10 mouse cellular contexts compared by ENCODE assay signal in genomic region chr14:34372646-34373045, GRCm38 (mm10). TPM values are rescaled to one million over a fixed set of nuclear protein-coding genes. Genes with fewer than 3 reads are reported as not detected.
A peak's percentile ranks its signal among the peaks of the same experiment; 100 is the strongest.
DNase-seq lines count a peak whose midpoint lies in the region; ATAC-seq and TF ChIP-seq lines count a peak whose summit lies in the region.
"Had no signal": no experiment of that assay in that cellular context is flagged by ENCODE, and none has a peak within 500 bp of the region (broad histone marks: within the 10 kb centered on the region; RNA-seq: fewer than 3 reads in every experiment).

No protein-coding gene starts in this region.

- H3K36me3 ChIP-seq in heart, embryonic 10.5 days = no peaks in the 10 kb centered on the region
- no peaks in the 10 kb centered on the region for H3K36me3 ChIP-seq in hindbrain, embryonic 13.5 days
- H3K36me3 ChIP-seq: G1E had no signal

- H3K4me1 ChIP-seq in heart, embryonic 10.5 days = peaks cover 39% of the 10 kb centered on the region
- H3K4me1 ChIP-seq in embryonic fibroblast, embryonic 13.5 days (ENCODE audit: control insufficient read depth, insufficient read depth, low read length) = no peaks in the 10 kb centered on the region
- H3K4me1 ChIP-seq in hindbrain, embryonic 13.5 days (replicated peaks) = peaks cover 14% of the 10 kb centered on the region

- peak; percentile 43; the same call in 1 of the 2 replicates for TF ChIP-seq CTCF in embryonic fibroblast, embryonic 13.5 days (IDR thresholded peaks at IDR 0.05; ENCODE audit: borderline replicate concordance, insufficient read depth, low read length)

- no peak for ATAC-seq in hindbrain, embryonic 13.5 days (ENCODE audit: low FRiP score)

- WGBS in heart, embryonic 10.5 days = 74% methylated on average over 6 of the region's 6 CpGs
- 87% methylated on average over 6 of the region's 6 CpGs for whole genome bisulfite sequencing in hindbrain, embryonic 13.5 days

- H3K27me3 ChIP-seq in heart, embryonic 10.5 days (ENCODE audit: insufficient read depth, poor library complexity, severe bottlenecking) = peaks cover 10% of the 10 kb centered on the region; the same call in 1 of the 2 replicates
- H3K27me3 ChIP-seq in hindbrain, embryonic 13.5 days = no peaks in the 10 kb centered on the region

- H3K4me2 ChIP-seq in hindbrain, embryonic 13.5 days = peak overlapping the region; percentile 26

- H3K9ac ChIP-seq in hindbrain, embryonic 13.5 days = no peak overlapping the region

- no peak overlapping the region for H3K4me3 ChIP-seq in heart, embryonic 10.5 days
- no peak overlapping the region for H3K4me3 ChIP-seq in embryonic fibroblast, embryonic 13.5 days (ENCODE audit: insufficient read depth, low read length)
- H3K4me3 ChIP-seq in hindbrain, embryonic 13.5 days = no peak overlapping the region

- no peak overlapping the region for H3K27ac ChIP-seq in heart, embryonic 10.5 days
- H3K27ac ChIP-seq in embryonic fibroblast, embryonic 13.5 days (ENCODE audit: insufficient read depth, low read length) = no peak overlapping the region
- H3K27ac ChIP-seq in hindbrain, embryonic 13.5 days = no peak overlapping the region

- H3K9me3 ChIP-seq in heart, embryonic 10.5 days = no peaks in the 10 kb centered on the region
- no peaks in the 10 kb centered on the region for H3K9me3 ChIP-seq in hindbrain, embryonic 13.5 days
- H3K9me3 ChIP-seq: G1E had no signal

- DNase-seq in heart, adult 18-20 months = peak; percentile 65 to 82
- no peak for DNase-seq in heart, embryonic 10.5 days (ENCODE audit: low spot score)
- DNase-seq in 3T3-L1 (ENCODE audit: low read depth, low spot score) = peak; percentile 58
- peak; percentile 81 for DNase-seq in adrenal gland, postnatal 14 days
- DNase-seq in lung, postnatal 4 days = peak; percentile 50 to 78
- no peak for DNase-seq in yolk sac, embryonic 10.5 days (ENCODE audit: low spot score)

- no peak for TF ChIP-seq POLR2A in embryonic fibroblast, embryonic 13.5 days (IDR thresholded peaks at IDR 0.05; ENCODE audit: low read depth, low read length)

RNA-seq across cellular contexts. Expression of gene Sncg, which starts 1.9 kb away (rescaled TPM):
- 10 to 100 TPM; 11.6 to 12.6 TPM for total RNA-seq in heart, adult 18-20 months (2021)
- 2.3 and 4.6 TPM in 2 replicates for polyA plus RNA-seq in heart, embryonic 10.5 days (2016; fragmentation: Nextera tagmentation; extraction: Ambion mirVana)
- total RNA-seq in adrenal gland, postnatal 14 days (2021) = 17.4 and 33.4 TPM in 2 replicates
- 6.6 and 10.8 TPM in 2 replicates for polyA plus RNA-seq in embryonic fibroblast, embryonic 13.5 days (2011; ENCODE audit: insufficient read length, low read depth, missing spikeins)
- polyA plus RNA-seq in hindbrain, embryonic 13.5 days (2015; fragmentation: Nextera tagmentation; extraction: Ambion mirVana) = 235 and 244 TPM in 2 replicates
- polyA plus RNA-seq: G1E had no signal

RNA-seq across cellular contexts. Expression of gene Mmrn2, which starts 2.6 kb away (rescaled TPM):
- 10 to 100 TPM; 30.1 to 30.7 TPM for total RNA-seq in heart, adult 18-20 months (2021)
- polyA plus RNA-seq in heart, embryonic 10.5 days (2016; fragmentation: Nextera tagmentation; extraction: Ambion mirVana) = 13.9 and 23.7 TPM in 2 replicates
- 34.2 and 35.1 TPM in 2 replicates for total RNA-seq in adrenal gland, postnatal 14 days (2021)
- polyA plus RNA-seq in embryonic fibroblast, embryonic 13.5 days (2011; ENCODE audit: insufficient read length, low read depth, missing spikeins) = not detected in 2 replicates
- polyA plus RNA-seq in hindbrain, embryonic 13.5 days (2015; fragmentation: Nextera tagmentation; extraction: Ambion mirVana) = 5.6 and 5.7 TPM in 2 replicates

RNA-seq across cellular contexts. Expression of gene Fam25c, which starts 17.4 kb away (rescaled TPM):
- total RNA-seq in heart, adult 18-20 months (2021) = not detected
- polyA plus RNA-seq in heart, embryonic 10.5 days (2016; fragmentation: Nextera tagmentation; extraction: Ambion mirVana) = not detected in 2 replicates
- total RNA-seq in adrenal gland, postnatal 14 days (2021) = 4.0 TPM in 1 of 2 replicates, not detected in the other
- polyA plus RNA-seq in embryonic fibroblast, embryonic 13.5 days (2011; ENCODE audit: insufficient read length, low read depth, missing spikeins) = not detected in 2 replicates
- not detected in 2 replicates for polyA plus RNA-seq in hindbrain, embryonic 13.5 days (2015; fragmentation: Nextera tagmentation; extraction: Ambion mirVana)
- total RNA-seq: G1E; gastrocnemius, postnatal 36 days had no signal
- polyA plus RNA-seq: G1E had no signal

Comparison
In these comparisons a context has a peak if more than half of its experiments do, and no peak if none do; other contexts are left out.
1. DNase-seq: peak in heart, adult 18-20 months (2 of 2), 3T3-L1 (single experiment), adrenal gland, postnatal 14 days (single experiment) and lung, postnatal 4 days (2 of 2); none in heart, embryonic 10.5 days (single experiment) and yolk sac, embryonic 10.5 days (single experiment).
2. RNA of gene Sncg, which starts 1.9 kb away (polyA plus RNA-seq): 235 to 244 TPM in hindbrain, embryonic 13.5 days; 6.6 to 10.8 TPM in embryonic fibroblast, embryonic 13.5 days and 2.3 to 4.6 TPM in heart, embryonic 10.5 days; every median in the first group is over 10 times any median in the second.